ENCODE assay signal across 19 mouse cellular contexts in genomic region chr5:24645454-24645853, GRCm38 (mm10). TPM values are rescaled to one million over a fixed set of nuclear protein-coding genes. Genes with fewer than 3 reads are reported as not detected.
DNase-seq lines count a peak whose midpoint lies in the region; TF ChIP-seq lines count a peak whose summit lies in the region.
"Had no signal": no experiment of that assay in that cellular context is flagged by ENCODE, and none has a peak within 500 bp of the region (broad histone marks: within the 10 kb centered on the region; RNA-seq: fewer than 3 reads in every experiment).

No protein-coding gene starts in this region.

- intact Hi-C loops in gastrocnemius, adult 2 months (cut with DNase I) = no loop called here

- peak overlapping the region; percentile 78 for H3K27ac ChIP-seq in testis, adult 2 months (ENCODE audit: control insufficient read depth, insufficient read depth, low read depth, low read length)
- H3K27ac ChIP-seq in gastrocnemius, adult 2 months = no peak overlapping the region
- H3K27ac ChIP-seq: heart, adult 2 months; hindbrain, embryonic 12.5 days; hindbrain, embryonic 15.5 days had no signal

- peak; percentile 35 for DNase-seq in heart, adult 11 months
- no peak for DNase-seq in heart, adult 9 months (ENCODE audit: low spot score in 2 of 2)
- DNase-seq in testis, postnatal 14 days (ENCODE audit: low spot score) = no peak
- peak; percentile 45 for DNase-seq in gonadal fat pad, adult 2 months (ENCODE audit: low read depth)
- DNase-seq in gastrocnemius, adult 2 months = no peak
- DNase-seq: adrenal gland, adult 2 months; adrenal gland, postnatal 14 days; B cell, adult 2 months; cerebellum, adult 18-20 months; cerebellum, adult 9-10 months; cerebellum, postnatal 14 days; forebrain, postnatal 0 days; gastrocnemius, postnatal 14 days; heart, adult 2 months had no signal

- TF ChIP-seq POLR2A in testis, adult 2 months (IDR thresholded peaks at IDR 0.05; ENCODE audit: control insufficient read depth, low read depth, low read length) = peak; percentile 41; the same call in 1 of the 2 replicates

- no peaks in the 10 kb centered on the region for H3K4me1 ChIP-seq in testis, adult 2 months (ENCODE audit: control insufficient read depth, insufficient read depth, low read length)
- H3K4me1 ChIP-seq: hindbrain, embryonic 12.5 days; hindbrain, embryonic 15.5 days had no signal

- no peaks in the 10 kb centered on the region for H3K36me3 ChIP-seq in testis, adult 2 months (ENCODE audit: control insufficient read depth, insufficient read depth, low read length)
- H3K36me3 ChIP-seq: G1E; hindbrain, embryonic 12.5 days; hindbrain, embryonic 15.5 days had no signal

- H3K4me3 ChIP-seq in testis, adult 2 months (ENCODE audit: control insufficient read depth, low read depth, low read length) = peak overlapping the region; percentile 91
- H3K4me3 ChIP-seq in gastrocnemius, adult 2 months = no peak overlapping the region
- H3K4me3 ChIP-seq: heart, adult 2 months; hindbrain, embryonic 12.5 days; hindbrain, embryonic 15.5 days had no signal

- H3K27me3 ChIP-seq in testis, adult 2 months (ENCODE audit: control insufficient read depth, insufficient read depth, low read length) = no peaks in the 10 kb centered on the region
- H3K27me3 ChIP-seq: CH12.LX; hindbrain, embryonic 12.5 days; hindbrain, embryonic 15.5 days had no signal

- no peak for TF ChIP-seq CTCF in testis, adult 2 months (IDR thresholded peaks at IDR 0.05; ENCODE audit: control insufficient read depth, insufficient read depth, insufficient replicate concordance, low read depth, low read length)
- no peak for TF ChIP-seq CTCF in gastrocnemius, adult 2 months (IDR thresholded peaks at IDR 0.05)

RNA-seq across cellular contexts. Expression of gene Smarcd3, which starts 21.2 kb away (rescaled TPM):
- 5.0 and 16.5 TPM in 2 replicates for polyA plus RNA-seq in testis, adult 2 months (2012; rRNA removed)
- polyA plus RNA-seq in gonadal fat pad, adult 2 months (2012; rRNA removed) = 239 and 247 TPM in 2 replicates
- 100 to 1,000 TPM; 172 to 203 TPM for total RNA-seq in gastrocnemius, adult 2 months (2021)
- polyA plus RNA-seq: G1E had no signal

RNA-seq across cellular contexts. Expression of gene Nub1, which starts 39.9 kb away (rescaled TPM):
- 46.5 and 49.9 TPM in 2 replicates for polyA plus RNA-seq in testis, adult 2 months (2012; rRNA removed)
- 46.1 and 51.0 TPM in 2 replicates for polyA plus RNA-seq in gonadal fat pad, adult 2 months (2012; rRNA removed)
- 10 to 100 TPM; 28.3 to 34.3 TPM for total RNA-seq in gastrocnemius, adult 2 months (2021)

RNA-seq across cellular contexts. Expression of gene Chpf2, which starts 58.9 kb away (rescaled TPM):
- polyA plus RNA-seq in testis, adult 2 months (2012; rRNA removed) = 9.1 and 12.4 TPM in 2 replicates
- polyA plus RNA-seq in gonadal fat pad, adult 2 months (2012; rRNA removed) = 57.2 and 62.9 TPM in 2 replicates
- total RNA-seq in gastrocnemius, adult 2 months (2021) = 10 to 100 TPM in 1 of 2 experiments, 1 to 10 TPM in 1; 6.4 to 10.1 TPM

Comparison
In these comparisons a context has a peak if more than half of its experiments do, and no peak if none do; other contexts are left out.
1. DNase-seq: peak in heart, adult 11 months (single experiment) and gonadal fat pad, adult 2 months (single experiment); none in heart, adult 9 months (0 of 2), testis, postnatal 14 days (single experiment) and gastrocnemius, adult 2 months (single experiment).
2. RNA of gene Smarcd3, which starts 21.2 kb away (polyA plus RNA-seq): 239 to 247 TPM in gonadal fat pad, adult 2 months; 5.0 to 16.5 TPM in testis, adult 2 months; every median in the first group is over 10 times any median in the second.